Mouse (Mus musculus) embryonic facial prominence, embryonic 13.5 days (tissue): ENCODE measurements around the gene Ythdf2. TPM values are rescaled to one million over a fixed set of nuclear protein-coding genes. Genes with fewer than 3 reads are reported as not detected.

ENCODE experiments used
- ATAC-seq: fragments of 200-750 bp; cut with Nextera tagmentation; 2 replicates; pipeline ENCODE4 v1.8.0; 2017; ENCODE audit warnings: low read depth; ENCODE audit not compliant: insufficient number of reproducible peaks, insufficient read depth, low FRiP score, low TSS enrichment
- H3K27ac ChIP-seq: fragments of 300-500 bp; sonication (generic); 2 replicates; pipeline ENCODE4 v1.5.1; 2015; ENCODE audit warnings: moderate library complexity, mild to moderate bottlenecking, inconsistent platforms
- H3K27me3 ChIP-seq: fragments of 300-500 bp; sonication (generic); 2 replicates; pipeline ENCODE4 v1.6.1; 2015; ENCODE audit warnings: mild to moderate bottlenecking, inconsistent platforms
- H3K36me3 ChIP-seq: fragments of 300-500 bp; sonication (generic); 2 replicates; pipeline ENCODE4 v1.6.1; 2015; ENCODE audit warnings: mild to moderate bottlenecking, inconsistent platforms
- H3K4me1 ChIP-seq: fragments of 300-500 bp; sonication (generic); 2 replicates; pipeline ENCODE4 v1.6.1; 2015; ENCODE audit warnings: inconsistent platforms
- H3K4me2 ChIP-seq: fragments of 300-500 bp; sonication (generic); 2 replicates; pipeline ENCODE4 v1.6.1; 2015; ENCODE audit warnings: moderate library complexity, mild to moderate bottlenecking, inconsistent platforms
- H3K4me3 ChIP-seq: fragments of 300-500 bp; sonication (generic); 2 replicates; pipeline ENCODE4 v1.5.1; 2015; ENCODE audit warnings: mild to moderate bottlenecking, inconsistent platforms
- H3K9ac ChIP-seq: fragments of 300-500 bp; sonication (generic); 2 replicates; pipeline ENCODE4 v1.6.1; 2015; ENCODE audit warnings: mild to moderate bottlenecking, inconsistent platforms
- H3K9me3 ChIP-seq: fragments of 300-500 bp; sonication (generic); 2 replicates; pipeline ENCODE4 v1.6.1; 2016; ENCODE audit warnings: inconsistent platforms
- WGBS: fragments of 180-500 bp; shearing (Covaris S2); methylation state at CpG from one replicate; pipeline ENCODE4 v1.1.7; 2015; ENCODE audit warnings: mixed read lengths; 5-methylcytosine and 5-hydroxymethylcytosine counted together
- polyA plus RNA-seq: library from polyadenylated mRNA; unstranded; fragments of >200 nt; fragmentation: Nextera tagmentation; extraction: Ambion mirVana; gene quantifications from 2 replicates; pipeline ENCODE4 v1.2.1, GENCODE M21; 2015

Gene Ythdf2
- polyA plus RNA-seq, 1 experiment from 2014 or later, result 124 TPM

DNA sequence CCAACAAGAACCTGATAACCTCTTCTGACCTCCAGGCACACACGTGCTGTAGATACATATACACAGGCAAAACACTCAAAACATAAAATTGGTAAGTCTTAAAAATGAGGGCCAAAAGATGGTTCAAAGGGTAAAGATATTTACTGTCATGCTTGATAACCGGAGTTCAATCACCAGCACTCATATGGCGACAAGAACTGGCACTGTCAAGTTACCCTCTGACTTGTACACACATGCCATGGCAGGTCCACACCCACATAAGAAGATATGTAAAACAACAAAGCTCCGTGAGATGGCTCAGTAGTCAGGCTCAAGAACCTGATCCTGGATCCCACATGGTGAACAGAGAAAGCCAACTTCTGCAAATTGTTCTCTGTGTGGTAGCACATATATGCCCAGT lies 4.8 kb downstream of the Ythdf2 start:
- no peak overlapping the region for H3K27ac ChIP-seq
- H3K27me3 ChIP-seq, result no peaks in the 10 kb centered on the region
- peaks cover 66% of the 10 kb centered on the region for H3K36me3 ChIP-seq
- WGBS, result 87% methylated on average over 4 of the region's 4 CpGs
- no peak overlapping the region for H3K9ac ChIP-seq
- peaks cover 23% of the 10 kb centered on the region for H3K4me1 ChIP-seq
- no peaks in the 10 kb centered on the region for H3K9me3 ChIP-seq
- H3K4me2 ChIP-seq, result no peak overlapping the region
- no peak overlapping the region for H3K4me3 ChIP-seq
- no peak for ATAC-seq

DNA sequence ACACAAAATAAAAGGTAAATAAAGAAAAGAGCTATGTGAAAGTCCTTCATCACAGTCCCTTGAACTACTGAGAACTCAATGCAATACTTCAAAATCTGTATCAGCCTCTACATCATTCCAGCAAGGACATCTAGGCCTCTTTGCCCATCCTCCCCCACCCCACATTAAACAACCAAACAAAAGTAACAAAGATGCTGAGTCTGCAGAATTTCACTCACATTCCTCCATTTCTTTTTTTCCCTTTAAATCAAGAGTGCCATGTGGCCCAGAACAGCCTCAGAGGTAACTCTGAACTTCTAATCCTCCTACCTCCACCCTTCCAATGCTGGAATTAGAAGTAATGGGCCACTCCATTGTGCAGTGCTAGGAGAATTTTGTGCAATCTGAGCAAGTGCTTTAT lies 13.3 kb downstream of the Ythdf2 start:
- H3K27ac ChIP-seq, result no peak overlapping the region
- peaks cover 19% of the 10 kb centered on the region for H3K4me1 ChIP-seq
- no peak overlapping the region for H3K4me2 ChIP-seq
- no peak overlapping the region for H3K4me3 ChIP-seq
- no peaks in the 10 kb centered on the region for H3K27me3 ChIP-seq
- no peak for ATAC-seq
- H3K36me3 ChIP-seq, result peaks cover 51% of the 10 kb centered on the region
- H3K9me3 ChIP-seq, result no peaks in the 10 kb centered on the region
- H3K9ac ChIP-seq, result no peak overlapping the region

DNA sequence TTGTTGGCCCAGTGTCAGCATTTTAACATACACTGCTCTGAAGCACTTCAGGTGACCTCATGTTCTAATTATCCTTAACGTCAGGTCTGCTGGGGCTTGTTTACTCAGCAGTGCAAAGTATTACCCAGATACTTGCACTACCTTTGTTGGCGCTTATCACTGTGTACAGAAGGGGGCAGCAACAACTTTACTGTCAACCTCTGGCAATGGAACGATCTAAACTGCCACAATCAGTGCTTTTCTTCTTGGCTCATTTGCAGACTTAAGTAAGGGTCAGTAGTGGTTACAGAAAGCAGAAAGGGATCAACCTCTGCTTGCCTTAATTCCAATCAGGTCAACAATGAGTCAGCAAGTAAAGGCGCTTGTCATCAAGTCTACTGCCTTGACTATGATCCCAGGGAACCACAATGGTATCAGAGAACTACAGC lies 13.8 kb downstream of the Ythdf2 start:
- Histone ChIP-seq H3K36me3 (peaks cover 51% of the 10 kb centered on the region), H3K27me3 (no peaks in the 10 kb centered on the region), H3K9me3 (no peaks in the 10 kb centered on the region), H3K27ac (no peak overlapping the region), H3K4me3 (no peak overlapping the region), H3K9ac (no peak overlapping the region), H3K4me2 (no peak overlapping the region), H3K4me1 (peaks cover 19% of the 10 kb centered on the region)
- ATAC-seq, result no peak
- WGBS, result 62% methylated on average over 4 of the region's 4 CpGs

DNA sequence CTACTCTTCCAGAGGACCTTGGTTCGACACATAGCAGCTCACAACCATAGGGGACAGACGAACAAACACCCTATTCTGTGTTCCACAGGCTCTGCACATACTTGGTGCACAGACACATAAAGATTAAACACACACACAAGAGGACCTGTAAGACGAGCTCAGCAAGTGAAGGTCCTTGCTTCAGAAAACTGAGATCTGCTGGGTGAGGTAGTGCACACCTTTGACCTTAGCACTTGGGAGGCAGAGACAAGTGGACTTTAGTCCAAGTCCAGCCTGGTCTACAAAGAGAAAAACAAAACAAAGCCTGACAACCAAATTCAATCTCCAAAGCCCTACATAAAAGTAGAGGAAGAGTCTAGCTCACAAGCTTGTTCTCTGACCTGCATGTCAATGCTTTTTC lies 17.1 kb downstream of the Ythdf2 start:
- Histone ChIP-seq H3K9ac (no peak overlapping the region), H3K36me3 (peaks cover 53% of the 10 kb centered on the region), H3K4me1 (peaks cover 7% of the 10 kb centered on the region; the same call in 1 of the 2 replicates), H3K27me3 (no peaks in the 10 kb centered on the region), H3K27ac (no peak overlapping the region), H3K4me2 (no peak overlapping the region), H3K9me3 (no peaks in the 10 kb centered on the region), H3K4me3 (no peak overlapping the region)
- ATAC-seq, result no peak
- 88% methylated on average over 3 of the region's 3 CpGs for WGBS

DNA sequence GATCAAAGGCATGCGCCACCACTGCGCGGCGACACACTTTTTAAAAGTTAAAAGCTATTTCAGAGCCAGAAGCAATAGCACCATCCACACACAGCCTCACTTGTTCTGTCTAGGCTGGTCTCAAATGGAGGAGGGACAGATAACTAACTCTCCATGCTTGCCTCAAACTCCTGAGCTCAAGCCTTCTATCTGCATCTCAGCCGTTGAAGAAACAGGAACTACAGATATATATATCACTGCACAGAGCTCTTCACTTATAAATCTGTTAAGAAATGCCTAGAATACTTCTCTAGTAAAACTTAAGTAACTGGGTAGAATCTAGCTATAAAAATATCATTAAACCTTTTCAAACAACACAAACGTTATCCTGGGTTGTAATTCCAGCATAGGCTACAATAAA lies 17.7 kb downstream of the Ythdf2 start:
- H3K9me3 ChIP-seq, result no peaks in the 10 kb centered on the region
- H3K27me3 ChIP-seq, result no peaks in the 10 kb centered on the region
- H3K4me3 ChIP-seq, result no peak overlapping the region
- WGBS, result 95% methylated on average over 6 of the region's 6 CpGs
- H3K4me2 ChIP-seq, result no peak overlapping the region
- peaks cover 55% of the 10 kb centered on the region for H3K36me3 ChIP-seq
- peaks cover 1% of the 10 kb centered on the region; the same call in 1 of the 2 replicates for H3K4me1 ChIP-seq
- no peak overlapping the region for H3K9ac ChIP-seq
- ATAC-seq, result no peak
- H3K27ac ChIP-seq, result no peak overlapping the region

DNA sequence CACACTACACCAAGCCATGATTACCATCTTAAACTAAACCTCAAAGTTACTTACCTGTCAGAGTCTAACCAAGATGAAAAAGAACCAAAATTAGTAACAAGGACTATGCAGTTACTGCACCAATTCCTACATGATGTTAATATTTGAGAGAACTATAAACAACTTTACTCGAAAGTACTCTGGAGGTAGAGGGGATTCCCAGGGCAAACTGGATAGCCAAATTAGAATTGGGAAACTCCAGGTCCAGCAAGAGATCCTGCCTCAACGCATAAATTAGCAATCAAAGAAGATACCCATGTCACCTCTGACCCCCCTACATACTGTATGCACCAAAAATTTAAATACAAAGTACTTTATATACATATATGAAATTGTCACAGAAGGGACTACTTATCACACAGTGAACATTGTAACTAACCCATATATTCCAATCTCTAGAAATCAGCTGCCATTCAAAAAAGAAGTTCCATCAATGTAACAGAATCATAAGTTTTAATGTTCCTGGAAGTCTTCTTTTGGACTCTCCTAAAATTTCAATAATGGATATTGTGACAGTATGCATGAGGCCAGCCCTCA lies 24.2 kb downstream of the Ythdf2 start:
- H3K36me3 ChIP-seq, result peaks cover 67% of the 10 kb centered on the region
- no peak overlapping the region for H3K4me2 ChIP-seq
- H3K27ac ChIP-seq, result no peak overlapping the region
- H3K4me3 ChIP-seq, result no peak overlapping the region
- no peaks in the 10 kb centered on the region for H3K4me1 ChIP-seq
- H3K9me3 ChIP-seq, result no peaks in the 10 kb centered on the region
- no peaks in the 10 kb centered on the region for H3K27me3 ChIP-seq
- ATAC-seq, result no peak
- no peak overlapping the region for H3K9ac ChIP-seq
- WGBS, result 95% methylated on average over 2 of the region's 2 CpGs

DNA sequence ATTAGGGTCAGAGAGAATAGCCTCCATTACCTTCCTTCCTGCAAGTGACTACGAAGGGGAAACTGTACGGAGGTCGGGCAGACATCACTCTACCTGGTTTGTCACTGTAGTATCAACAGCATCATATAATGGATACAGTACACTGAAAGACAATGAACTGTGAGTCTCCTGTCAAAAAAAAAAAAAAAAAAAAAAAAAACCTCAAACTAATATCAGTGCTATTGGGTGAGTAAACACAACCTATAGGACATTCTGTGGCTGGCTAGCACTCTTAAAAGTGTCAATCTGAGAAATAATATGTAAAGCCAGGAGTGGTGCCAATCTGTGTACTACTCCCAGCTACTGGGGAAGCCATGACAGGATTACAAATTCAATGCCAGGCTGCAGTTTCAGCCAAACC lies 28.9 kb downstream of the Ythdf2 start:
- Histone ChIP-seq H3K4me2 (no peak overlapping the region), H3K9ac (no peak overlapping the region), H3K36me3 (peaks cover 52% of the 10 kb centered on the region), H3K4me3 (no peak overlapping the region), H3K4me1 (no peaks in the 10 kb centered on the region), H3K9me3 (no peaks in the 10 kb centered on the region), H3K27me3 (no peaks in the 10 kb centered on the region), H3K27ac (no peak overlapping the region)
- 92% methylated on average over 3 of the region's 3 CpGs for WGBS
- no peak for ATAC-seq

DNA sequence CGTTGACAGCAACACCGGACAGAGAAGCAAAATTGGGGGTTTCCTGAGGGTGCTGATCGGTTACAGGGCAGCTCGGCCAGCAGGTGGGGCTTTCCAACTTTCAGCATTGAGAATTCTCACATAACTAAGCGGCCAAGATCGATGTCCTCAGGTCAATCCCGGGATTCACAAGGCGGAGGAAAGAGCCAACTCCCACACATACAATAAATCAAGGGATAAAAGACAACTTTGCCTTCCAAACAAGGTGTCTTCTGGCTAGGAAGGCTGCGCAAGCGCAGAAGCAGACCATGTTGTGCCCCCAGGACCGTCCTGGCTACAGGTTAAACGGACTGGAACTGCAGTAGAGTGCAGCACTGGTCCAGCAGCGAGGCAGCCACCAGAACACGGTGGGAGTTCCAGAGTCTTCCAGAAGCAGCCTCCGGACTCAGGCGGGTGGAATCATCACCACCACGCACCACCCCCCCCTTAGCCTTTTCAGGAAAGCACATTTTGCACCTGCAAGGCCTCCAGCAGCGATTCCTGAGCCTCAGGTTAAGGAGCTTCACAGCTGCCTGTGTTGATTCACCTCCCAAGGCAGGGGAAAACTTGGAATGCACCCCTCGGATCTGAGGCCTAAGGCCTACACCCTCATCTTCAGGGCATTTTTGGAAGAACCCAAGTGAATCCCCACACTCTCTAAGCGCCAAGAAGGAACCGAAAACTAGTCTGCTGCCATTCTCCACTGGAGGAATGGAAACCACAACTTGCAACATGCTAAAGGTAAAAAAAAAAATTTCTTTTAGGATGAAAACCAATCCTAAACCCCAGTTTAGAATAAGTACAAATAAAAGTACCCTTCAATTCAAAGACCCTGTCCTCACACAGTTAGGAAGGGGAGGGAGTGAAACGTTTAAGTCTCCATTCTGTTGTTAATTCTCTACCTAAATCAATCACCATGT lies 30.1 kb downstream of the Ythdf2 start:
- Histone ChIP-seq H3K27ac (no peak overlapping the region), H3K27me3 (no peaks in the 10 kb centered on the region), H3K4me2 (no peak overlapping the region), H3K4me3 (no peak overlapping the region), H3K9me3 (no peaks in the 10 kb centered on the region), H3K9ac (no peak overlapping the region), H3K4me1 (no peaks in the 10 kb centered on the region), H3K36me3 (peaks cover 48% of the 10 kb centered on the region)
- WGBS, result 71% methylated on average over 22 of the region's 22 CpGs
- ATAC-seq, result no peak

DNA sequence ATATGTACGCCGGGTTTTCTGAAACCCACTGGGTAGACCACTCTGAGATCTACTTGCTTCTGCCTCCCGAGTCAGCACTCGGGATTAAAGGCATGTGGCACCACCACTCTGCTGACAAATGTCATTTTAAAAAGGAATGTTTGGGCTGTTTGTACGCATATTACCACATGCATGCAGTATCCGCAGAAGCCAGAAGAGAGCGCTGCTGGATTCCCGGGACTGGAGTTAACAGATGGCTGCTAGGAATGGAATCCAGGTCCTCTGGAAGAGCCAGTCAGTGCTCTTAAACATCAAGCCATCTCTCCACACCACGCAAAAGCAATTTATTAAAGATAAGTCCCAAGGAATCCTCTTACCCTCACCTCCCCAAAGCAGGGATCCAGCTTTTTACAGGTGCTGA lies 31.4 kb downstream of the Ythdf2 start:
- no peak overlapping the region for H3K4me3 ChIP-seq
- 67% methylated on average over 9 of the region's 9 CpGs for whole genome bisulfite sequencing
- H3K27ac ChIP-seq, result no peak overlapping the region
- H3K36me3 ChIP-seq, result peaks cover 45% of the 10 kb centered on the region
- H3K27me3 ChIP-seq, result no peaks in the 10 kb centered on the region
- no peaks in the 10 kb centered on the region for H3K9me3 ChIP-seq
- ATAC-seq, result no peak
- no peaks in the 10 kb centered on the region for H3K4me1 ChIP-seq
- no peak overlapping the region for H3K4me2 ChIP-seq
- H3K9ac ChIP-seq, result no peak overlapping the region

DNA sequence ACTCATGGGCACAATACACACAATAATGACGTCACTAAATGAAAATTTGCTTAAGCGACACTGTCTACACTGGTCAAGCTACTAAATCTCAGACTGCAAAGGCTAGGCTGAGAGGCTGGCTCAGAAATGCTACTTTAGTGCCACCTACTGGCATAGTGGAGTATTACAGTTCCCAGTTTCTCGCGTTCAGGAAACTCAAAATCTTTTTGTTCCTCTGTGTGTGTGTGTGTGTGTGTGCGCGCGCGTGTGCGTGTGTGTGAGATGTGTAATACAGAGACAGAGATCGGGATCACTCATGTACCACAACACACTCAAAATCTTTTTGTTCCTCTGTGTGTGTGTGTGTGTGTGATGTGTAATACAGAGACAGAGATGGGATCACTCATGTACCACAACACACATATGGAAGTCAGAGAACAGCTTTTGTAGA lies 33.5 kb downstream of the Ythdf2 start:
- H3K4me2 ChIP-seq, result no peak overlapping the region
- no peak overlapping the region for H3K27ac ChIP-seq
- no peaks in the 10 kb centered on the region for H3K9me3 ChIP-seq
- no peaks in the 10 kb centered on the region for H3K27me3 ChIP-seq
- no peaks in the 10 kb centered on the region for H3K4me1 ChIP-seq
- ATAC-seq, result no peak
- H3K36me3 ChIP-seq, result peaks cover 26% of the 10 kb centered on the region
- H3K4me3 ChIP-seq, result no peak overlapping the region
- no peak overlapping the region for H3K9ac ChIP-seq
- WGBS, result 9% methylated on average over 10 of the region's 10 CpGs

DNA sequence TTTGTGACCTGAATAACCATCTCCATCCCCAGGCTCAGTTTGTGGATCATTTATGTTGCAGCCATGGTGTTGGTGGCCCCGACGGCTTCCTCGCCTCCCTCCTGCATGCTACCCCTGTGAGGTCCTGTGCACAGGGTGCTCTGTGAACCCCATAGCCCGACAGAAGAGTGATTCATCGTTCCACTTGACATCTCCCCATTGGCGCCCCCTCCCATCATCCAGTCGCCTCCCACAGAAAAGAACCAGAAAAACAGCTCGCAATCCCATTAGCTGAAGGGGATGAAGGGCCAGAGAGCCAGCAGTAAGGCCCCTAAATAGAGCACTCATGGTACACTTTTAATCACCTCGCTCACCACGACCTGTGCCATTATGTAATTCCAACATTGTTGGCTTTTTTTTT lies 35.6 kb downstream of the Ythdf2 start:
- 55% methylated on average over 10 of the region's 10 CpGs for WGBS
- Histone ChIP-seq H3K27ac (no peak overlapping the region), H3K4me1 (no peaks in the 10 kb centered on the region), H3K27me3 (no peaks in the 10 kb centered on the region), H3K4me2 (no peak overlapping the region), H3K36me3 (peaks cover 7% of the 10 kb centered on the region), H3K9ac (no peak overlapping the region), H3K9me3 (no peaks in the 10 kb centered on the region), H3K4me3 (no peak overlapping the region)
- no peak for ATAC-seq

DNA sequence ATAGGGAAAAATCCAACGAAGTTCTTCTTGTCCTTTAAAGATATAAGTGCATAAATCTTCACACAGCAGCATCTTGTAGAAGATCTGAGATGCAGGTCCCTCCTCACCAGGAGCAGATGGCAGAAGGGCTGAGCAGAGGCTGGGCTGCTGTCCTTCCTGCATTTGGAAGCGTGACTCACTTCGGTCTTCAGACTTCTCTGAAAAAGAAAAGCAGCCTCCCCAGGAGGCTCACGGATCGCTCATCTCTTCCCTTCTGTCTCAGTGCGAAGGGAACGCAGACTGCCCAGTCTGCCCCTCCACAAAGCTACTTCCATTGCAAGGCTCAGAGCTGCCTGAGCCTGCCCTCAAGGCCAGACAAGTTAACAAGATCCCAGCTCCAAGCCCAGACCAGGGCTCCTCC lies 41.2 kb downstream of the Ythdf2 start:
- Histone ChIP-seq H3K4me2 (no peak overlapping the region), H3K36me3 (no peaks in the 10 kb centered on the region), H3K27me3 (no peaks in the 10 kb centered on the region), H3K4me1 (peaks cover 10% of the 10 kb centered on the region), H3K9ac (peak overlapping the region; percentile 37; the same call in 1 of the 2 replicates), H3K4me3 (no peak overlapping the region), H3K27ac (no peak overlapping the region), H3K9me3 (0 out of 2 replicates have a peak, but pooled peaks cover 4% of the 10 kb centered on the region)
- WGBS, result 23% methylated on average over 7 of the region's 7 CpGs
- no peak for ATAC-seq
